Mouse (Mus musculus): ENCODE results near the gene Zfp12. TPM values are rescaled to one million over a fixed set of nuclear protein-coding genes. Genes with fewer than 3 reads are reported as not detected.

Zfp12 gene
- total and polyA plus RNA-seq, 3 experiments, result 15.2 to 56.3 (median 17.3) TPM

- Histone ChIP-seq H3K27me3 (ENCODE audit: control insufficient read depth in 1 of 2, insufficient read depth in 2 of 2, low read length in 2 of 2) (no peaks in the 10 kb centered on the region), H3K4me3 (ENCODE audit: control insufficient read depth in 1 of 2, insufficient read depth in 1 of 2, low read depth in 2 of 2, low read length in 2 of 2) (peak overlapping the region in 1 of 2 experiments; percentile 40; a peak in 2 of 4 replicates), H3K79me2 (ENCODE audit: control insufficient read depth, insufficient read depth, low read length, poor library complexity) (peaks cover 7% of the 10 kb centered on the region), H3K9me3 (replicated peaks; ENCODE audit: insufficient read depth, low read length) (no peaks in the 10 kb centered on the region), H3K9ac (ENCODE audit: control insufficient read depth, low read depth, low read length, poor library complexity, severe bottlenecking) (peak overlapping the region; percentile 37), H3K36me3 (ENCODE audit: control insufficient read depth in 1 of 2, insufficient read depth in 2 of 2, low read length in 2 of 2) (peaks cover 0 to 20% of the 10 kb centered on the region in 2 experiments; a peak in 2 of 4 replicates), H3K27ac (ENCODE audit: control insufficient read depth, low read depth, low read length) (peak overlapping the region; percentile 96), H3K4me1 (ENCODE audit: control insufficient read depth in 1 of 2, insufficient read depth in 2 of 2, low read length in 2 of 2) (peaks cover 8 to 39% of the 10 kb centered on the region in 2 experiments)
- peak; percentile 61 for DNase-seq (ENCODE audit: low read depth, low spot score)
- TF ChIP-seq ZMIZ1 (IDR thresholded peaks at IDR 0.05; ENCODE audit: low read depth, low read length), result no peak
- TF ChIP-seq ELF1 (IDR thresholded peaks at IDR 0.05; ENCODE audit: low read depth, low read length), result no peak
- TF ChIP-seq POLR2A (IDR thresholded peaks at IDR 0.05; ENCODE audit: control insufficient read depth in 1 of 2, insufficient read depth in 1 of 2, low read depth in 1 of 2, low read length in 2 of 2, poor library complexity in 1 of 2), result no peak
- TF ChIP-seq RCOR1 (IDR thresholded peaks at IDR 0.05; ENCODE audit: low read depth, low read length), result no peak
- 0 out of 2 replicates have a peak, but pooled peaks have one; percentile 47 for TF ChIP-seq JUND (IDR thresholded peaks at IDR 0.05; ENCODE audit: low read depth, low read length)
- 0 out of 4 replicates have a peak, but pooled peaks of 1 of the 2 experiments have one; percentile 14 for TF ChIP-seq EP300 (IDR thresholded peaks at IDR 0.05; ENCODE audit: low read depth in 1 of 2, low read length in 2 of 2)
- peak; percentile 24; the same call in 1 of the 2 replicates for TF ChIP-seq MAX (IDR thresholded peaks at IDR 0.05; ENCODE audit: low read length)
- no peak for TF ChIP-seq UBTF (IDR thresholded peaks at IDR 0.05; ENCODE audit: borderline replicate concordance, insufficient read depth, low read depth, low read length)
- no peak for TF ChIP-seq MXI1 (IDR thresholded peaks at IDR 0.05; ENCODE audit: low read depth, low read length)
- TF ChIP-seq ETS1 (IDR thresholded peaks at IDR 0.05; ENCODE audit: low read depth, low read length), result 0 out of 2 replicates have a peak, but pooled peaks have one; percentile 16
- no peak for TF ChIP-seq POLR2AphosphoS2 (IDR thresholded peaks at IDR 0.05; ENCODE audit: low read length)
- TF ChIP-seq E2F4 (IDR thresholded peaks at IDR 0.05; ENCODE audit: borderline replicate concordance, low read depth, low read length), result no peak
- no peak for TF ChIP-seq MAZ (IDR thresholded peaks at IDR 0.05; ENCODE audit: low read depth, low read length)
- no peak for TF ChIP-seq POLR2AphosphoS5 (IDR thresholded peaks at IDR 0.05; ENCODE audit: borderline replicate concordance, low read depth, low read length)
- no peak for TF ChIP-seq ZC3H11A (IDR thresholded peaks at IDR 0.05; ENCODE audit: low read depth, low read length)
- TF ChIP-seq CHD1 (IDR thresholded peaks at IDR 0.05; ENCODE audit: low read depth, low read length), result no peak
- no peak for TF ChIP-seq GABPA (IDR thresholded peaks at IDR 0.05; ENCODE audit: low read depth, low read length)
- TF ChIP-seq TAL1 (IDR thresholded peaks at IDR 0.05; ENCODE audit: low read length), result no peak
- no peak for TF ChIP-seq MEF2A (IDR thresholded peaks at IDR 0.05; ENCODE audit: extremely low read depth, insufficient replicate concordance, low read depth, low read length, poor library complexity, severe bottlenecking)
Measured at GRCm38 (mm10) chr5:143271642-143272041, 36.7 kb downstream of the Zfp12 start.

DNA sequence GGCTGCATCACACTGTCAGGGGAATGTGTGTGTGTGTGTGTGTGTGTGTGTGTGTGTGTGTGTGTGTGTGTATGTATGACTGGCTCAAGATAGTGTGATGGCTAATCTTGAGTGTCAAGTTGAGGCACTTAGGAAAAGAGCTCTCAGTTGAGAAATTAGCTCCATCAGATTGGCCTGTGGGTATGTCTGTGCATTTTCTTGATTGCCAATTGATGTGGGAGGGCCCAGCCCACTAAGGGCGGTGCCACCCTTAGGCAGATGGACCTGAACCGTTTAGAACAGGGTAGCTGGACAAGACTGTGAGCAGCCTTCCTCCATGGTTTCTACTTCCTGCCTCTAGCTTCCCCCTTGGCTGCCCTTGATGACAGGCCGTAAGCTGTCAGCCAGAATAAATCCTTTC, 37.1 kb downstream of the Zfp12 start:
- Histone ChIP-seq H3K79me2 (ENCODE audit: control insufficient read depth, insufficient read depth, low read length, poor library complexity) (peaks cover 7% of the 10 kb centered on the region), H3K36me3 (ENCODE audit: control insufficient read depth in 1 of 2, insufficient read depth in 2 of 2, low read length in 2 of 2) (peaks cover 0 to 20% of the 10 kb centered on the region in 2 experiments; a peak in 2 of 4 replicates), H3K27ac (ENCODE audit: control insufficient read depth, low read depth, low read length) (peak overlapping the region; percentile 96), H3K9me3 (replicated peaks; ENCODE audit: insufficient read depth, low read length) (no peaks in the 10 kb centered on the region), H3K9ac (ENCODE audit: control insufficient read depth, low read depth, low read length, poor library complexity, severe bottlenecking) (peak overlapping the region; percentile 47), H3K27me3 (ENCODE audit: control insufficient read depth in 1 of 2, insufficient read depth in 2 of 2, low read length in 2 of 2) (no peaks in the 10 kb centered on the region), H3K4me1 (ENCODE audit: control insufficient read depth in 1 of 2, insufficient read depth in 2 of 2, low read length in 2 of 2) (peaks cover 8 to 39% of the 10 kb centered on the region in 2 experiments), H3K4me3 (ENCODE audit: control insufficient read depth in 1 of 2, insufficient read depth in 1 of 2, low read depth in 2 of 2, low read length in 2 of 2) (peak overlapping the region; percentile 40 to 51)
- no peak for TF ChIP-seq NRF1 (IDR thresholded peaks at IDR 0.05; ENCODE audit: insufficient read depth, low read depth, low read length, poor library complexity, severe bottlenecking)
- TF ChIP-seq E2F4 (IDR thresholded peaks at IDR 0.05; ENCODE audit: borderline replicate concordance, low read depth, low read length), result no peak
- peak in 1 of 2 experiments; percentile 52; a peak in 1 of 4 replicates for TF ChIP-seq EP300 (IDR thresholded peaks at IDR 0.05; ENCODE audit: low read depth in 1 of 2, low read length in 2 of 2)
- peak; percentile 60; the same call in 1 of the 2 replicates for TF ChIP-seq GATA1 (IDR thresholded peaks at IDR 0.05; ENCODE audit: low read depth, low read length)
- DNase-seq (ENCODE audit: low read depth, low spot score), result peak; percentile 81
